Mouse (Mus musculus): ENCODE results near the gene Maneal.

Gene Maneal

GRCm38 (mm10) chr4:124849631-124850260, 12.2 kb downstream of the Maneal start:
- peak; percentile 40 for DNase-seq (ENCODE audit: low read depth, low spot score)

GRCm38 (mm10) chr4:124847573-124847972, 14.4 kb downstream of the Maneal start:
- DNase-seq (ENCODE audit: low read depth, low spot score), result peak; percentile 46

- no peak for DNase-seq (ENCODE audit: low read depth, low spot score)
These were observed 18.5 kb downstream of the Maneal start for GRCm38 (mm10) chr4:124843493-124843892.

DNA sequence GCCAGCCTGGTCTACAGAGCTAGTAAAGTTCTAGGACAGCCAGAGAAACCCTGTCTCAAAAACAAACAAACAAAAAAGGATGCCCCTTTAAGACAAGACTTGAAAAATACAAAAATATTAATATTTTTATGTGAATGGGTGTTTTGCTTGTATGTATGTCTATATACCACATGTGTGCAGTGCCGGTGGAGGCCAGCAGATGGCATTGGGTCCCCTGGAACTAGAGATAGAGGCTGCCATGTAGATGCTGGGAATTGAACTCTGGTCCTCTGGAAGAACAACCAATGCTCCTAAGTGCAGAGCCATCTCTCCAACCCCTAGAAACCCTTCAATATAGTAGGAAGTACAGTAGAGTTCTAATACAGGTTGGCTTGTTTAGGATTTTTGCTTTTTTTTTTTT, 21.0 kb downstream of the Maneal start:
- no peak for DNase-seq (ENCODE audit: low read depth, low spot score)

- DNase-seq (ENCODE audit: low read depth, low spot score), result no peak
These were observed 23.8 kb downstream of the Maneal start for GRCm38 (mm10) chr4:124838035-124838700.

- no peak for DNase-seq (ENCODE audit: low read depth, low spot score)
These were observed 29.2 kb downstream of the Maneal start for GRCm38 (mm10) chr4:124832796-124833195.

DNA sequence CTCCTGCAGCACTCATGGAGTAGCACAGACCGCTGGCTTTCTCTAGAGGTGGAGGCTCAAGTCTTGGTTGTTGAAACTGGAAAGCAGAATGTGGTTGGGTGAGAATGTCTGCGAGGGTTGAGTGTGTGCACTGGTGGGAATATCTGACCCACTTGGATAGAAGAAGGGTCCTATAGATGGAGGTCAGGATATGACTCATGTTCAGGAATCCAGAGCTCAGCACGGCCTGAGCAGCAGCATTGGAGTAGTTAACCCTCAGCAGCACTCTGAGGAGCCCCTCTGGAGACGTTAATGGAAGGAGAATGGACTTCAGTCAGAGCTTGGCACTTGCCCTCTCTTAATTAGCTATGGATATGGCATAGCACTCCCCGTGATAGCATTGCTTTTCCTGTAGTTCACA, 32.3 kb downstream of the Maneal start:
- no peak for DNase-seq (ENCODE audit: low read depth, low spot score)

GRCm38 (mm10) chr4:124825371-124825965, 36.5 kb downstream of the Maneal start:
- DNase-seq (ENCODE audit: low read depth, low spot score), result no peak

GRCm38 (mm10) chr4:124824967-124825366, 37.0 kb downstream of the Maneal start:
- DNase-seq (ENCODE audit: low read depth, low spot score), result no peak

DNA sequence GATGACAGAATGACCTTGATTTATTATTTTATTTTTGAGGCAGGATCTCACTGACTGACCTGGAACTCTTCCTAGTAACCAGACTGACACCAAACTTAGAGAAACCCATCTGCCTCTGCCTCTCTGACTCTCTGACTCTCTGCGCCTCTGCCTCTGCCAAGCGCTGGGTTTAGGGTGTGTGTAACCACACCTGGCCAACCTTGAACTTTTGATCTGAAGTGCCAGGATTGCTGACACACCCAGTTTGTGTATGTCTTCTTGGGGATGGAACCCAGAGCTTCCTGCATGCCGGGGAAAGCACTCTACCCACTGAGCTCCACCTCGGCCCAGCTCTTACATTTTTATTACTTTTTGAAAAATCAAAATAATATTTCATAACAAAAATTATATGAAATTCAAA, 43.1 kb downstream of the Maneal start:
- no peak for DNase-seq (ENCODE audit: low read depth, low spot score)

- DNase-seq (ENCODE audit: low read depth, low spot score), result peak; percentile 26
These were observed 44.2 kb downstream of the Maneal start for GRCm38 (mm10) chr4:124817803-124818202.

GRCm38 (mm10) chr4:124815901-124816300, 46.1 kb downstream of the Maneal start:
- no peak for DNase-seq (ENCODE audit: low read depth, low spot score)

- DNase-seq (ENCODE audit: low read depth, low spot score), result no peak
These were observed 50.5 kb downstream of the Maneal start for GRCm38 (mm10) chr4:124811347-124811975.

DNA sequence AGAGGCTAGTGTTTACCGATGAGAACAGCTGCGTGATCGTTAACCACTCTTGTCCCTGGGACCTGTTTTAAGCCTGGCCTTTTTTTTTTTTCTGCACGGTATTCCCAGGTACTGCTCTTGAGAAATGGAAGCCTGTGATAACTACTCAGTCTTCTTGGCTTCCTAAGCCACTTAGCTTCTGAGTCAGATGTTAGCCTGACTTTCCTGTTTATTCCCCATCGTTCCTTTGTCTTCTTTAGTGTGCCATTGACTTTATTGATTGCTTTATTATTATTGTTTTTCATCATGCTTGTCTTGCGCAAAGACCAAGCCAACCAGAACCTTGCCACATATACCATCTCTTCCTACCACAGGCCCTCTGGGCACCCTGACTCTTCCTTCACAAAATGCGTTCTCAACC, 51.9 kb downstream of the Maneal start:
- no peak for DNase-seq (ENCODE audit: low read depth, low spot score)

GRCm38 (mm10) chr4:124809136-124809883, 52.7 kb downstream of the Maneal start:
- no peak for DNase-seq (ENCODE audit: low read depth, low spot score)

DNA sequence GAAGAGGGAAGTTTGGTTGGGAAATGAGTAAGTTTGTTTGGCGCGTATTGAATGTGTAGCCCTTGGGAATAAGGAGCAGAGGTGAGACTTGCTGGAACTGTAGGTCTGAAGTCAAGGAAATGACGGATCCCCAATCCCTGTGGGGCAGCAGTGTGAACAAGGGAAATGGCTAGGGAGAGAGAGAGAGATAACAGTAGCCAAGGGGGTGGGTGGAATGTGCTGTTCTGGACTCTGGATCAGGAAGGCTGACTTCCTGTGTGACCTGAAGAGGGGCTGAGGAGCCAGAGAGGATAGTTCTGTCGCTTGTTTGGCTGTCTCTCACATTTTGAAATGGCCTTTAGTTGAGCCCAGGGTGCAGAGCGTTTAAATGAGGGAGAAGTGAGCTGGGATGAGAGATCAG, 53.5 kb downstream of the Maneal start:
- DNase-seq (ENCODE audit: low read depth, low spot score), result no peak

All from skeletal muscle tissue, adult 2 months (tissue).